In the genomic region with DNA sequence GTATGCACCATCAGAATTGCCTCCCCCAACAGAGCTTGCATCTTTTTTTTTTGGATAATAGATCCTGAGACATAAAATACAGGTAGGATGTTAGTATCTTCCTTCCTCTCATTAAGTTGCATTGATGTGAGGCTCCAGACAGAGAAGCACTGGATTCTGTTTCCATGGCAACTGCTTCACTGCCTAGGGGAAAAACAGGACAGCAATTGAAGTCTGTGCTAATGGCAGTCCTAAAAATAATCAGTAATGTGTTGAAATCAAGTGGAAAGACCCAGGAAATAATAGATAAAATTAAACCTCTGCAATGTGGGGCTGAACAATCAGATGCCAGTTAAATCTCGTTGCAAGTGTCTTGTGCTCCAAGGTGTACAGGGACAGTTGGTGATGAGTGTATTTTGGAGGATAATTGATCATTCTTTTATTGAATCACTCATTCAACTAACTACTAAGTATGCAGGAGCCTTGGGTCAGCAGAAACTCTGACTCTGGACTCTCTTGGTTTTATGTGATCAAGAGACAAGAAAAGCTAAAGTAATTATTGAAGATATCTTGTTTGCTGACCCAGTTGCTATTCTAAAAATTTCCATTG, we compare ENCODE assay signal across 13 mouse cellular contexts. TPM values are rescaled to one million over a fixed set of nuclear protein-coding genes. Genes with fewer than 3 reads are reported as not detected.
DNase-seq lines count a peak whose midpoint lies in the region; ATAC-seq and TF ChIP-seq lines count a peak whose summit lies in the region.
"Had no signal": no experiment of that assay in that cellular context is flagged by ENCODE, and none has a peak within 500 bp of the region (broad histone marks: within the 10 kb centered on the region; RNA-seq: fewer than 3 reads in every experiment).

No protein-coding gene starts in this region.

- no peak for TF ChIP-seq CTCF in left cerebral cortex, adult 2 months (IDR thresholded peaks at IDR 0.05)
- TF ChIP-seq CTCF in liver, postnatal 0 days (IDR thresholded peaks at IDR 0.05; ENCODE audit: low read depth) = no peak

- no peak overlapping the region for H3K9ac ChIP-seq in hindbrain, embryonic 16.5 days (ENCODE audit: low read depth, low read length)
- H3K9ac ChIP-seq in neural tube, embryonic 14.5 days (replicated peaks; ENCODE audit: low read depth, low read length) = no peak overlapping the region
- no peak overlapping the region for H3K9ac ChIP-seq in liver, postnatal 0 days (replicated peaks)
- H3K9ac ChIP-seq: heart, embryonic 15.5 days; liver, embryonic 12.5 days had no signal

- H3K4me2 ChIP-seq in hindbrain, embryonic 16.5 days (ENCODE audit: low read length) = no peak overlapping the region
- H3K4me2 ChIP-seq in neural tube, embryonic 14.5 days (ENCODE audit: low read depth, low read length) = no peak overlapping the region
- H3K4me2 ChIP-seq in liver, postnatal 0 days (ENCODE audit: low read depth, low read length) = no peak overlapping the region
- H3K4me2 ChIP-seq: heart, embryonic 15.5 days; liver, embryonic 12.5 days had no signal

- no peak for TF ChIP-seq EP300 in liver, postnatal 0 days (IDR thresholded peaks at IDR 0.05; ENCODE audit: low read depth)

- H3K27me3 ChIP-seq in hindbrain, embryonic 16.5 days (replicated peaks; ENCODE audit: control insufficient read depth, insufficient read depth, low read length) = no peaks in the 10 kb centered on the region
- H3K27me3 ChIP-seq in neural tube, embryonic 14.5 days (ENCODE audit: control insufficient read depth, insufficient read depth, low read length) = no peaks in the 10 kb centered on the region
- H3K27me3 ChIP-seq in liver, postnatal 0 days (ENCODE audit: insufficient read depth, low read length) = no peaks in the 10 kb centered on the region
- H3K27me3 ChIP-seq: heart, embryonic 15.5 days; liver, embryonic 12.5 days had no signal

- peaks cover 10% of the 10 kb centered on the region for H3K4me1 ChIP-seq in hindbrain, embryonic 16.5 days (ENCODE audit: control insufficient read depth, insufficient read depth, low read depth, low read length)
- peaks cover 13% of the 10 kb centered on the region; the same call in 1 of the 2 replicates for H3K4me1 ChIP-seq in neural tube, embryonic 14.5 days (ENCODE audit: control insufficient read depth, insufficient read depth, low read length)
- H3K4me1 ChIP-seq in liver, postnatal 0 days (ENCODE audit: insufficient read depth) = no peaks in the 10 kb centered on the region
- H3K4me1 ChIP-seq: heart, embryonic 15.5 days; liver, embryonic 12.5 days had no signal

- peak; percentile 59 for ATAC-seq in cerebellum, adult (ENCODE audit: insufficient number of reproducible peaks, low FRiP score, low TSS enrichment)
- peak; percentile 91 for ATAC-seq in hindbrain, embryonic 16.5 days
- ATAC-seq in neural tube, embryonic 14.5 days (ENCODE audit: low read depth) = peak; percentile 80
- no peak for ATAC-seq in liver, postnatal 0 days
- ATAC-seq: liver, embryonic 12.5 days had no signal

- DNase-seq in cerebellum, postnatal 25 days = no peak
- DNase-seq in left cerebral cortex, adult 2 months (ENCODE audit: extremely low spot score in 1 of 2, low spot score in 2 of 2) = peak in 1 of 2 experiments; percentile 40
- no peak for DNase-seq in left cerebral cortex, adult 18-20 months (ENCODE audit: low spot score in 2 of 2)
- no peak for DNase-seq in liver, postnatal 0 days
- no peak for DNase-seq in heart, postnatal 14 days
- DNase-seq: gastrocnemius, postnatal 10 days; kidney, adult 11 months had no signal

- no peak overlapping the region for H3K4me3 ChIP-seq in left cerebral cortex, adult 2 months
- no peak overlapping the region for H3K4me3 ChIP-seq in hindbrain, embryonic 16.5 days (ENCODE audit: low read length)
- no peak overlapping the region for H3K4me3 ChIP-seq in neural tube, embryonic 14.5 days (ENCODE audit: low read depth, low read length)
- H3K4me3 ChIP-seq in liver, postnatal 0 days (ENCODE audit: low read depth, low read length) = no peak overlapping the region
- H3K4me3 ChIP-seq: heart, embryonic 15.5 days; liver, embryonic 12.5 days had no signal

- no peaks in the 10 kb centered on the region for H3K9me3 ChIP-seq in hindbrain, embryonic 16.5 days (ENCODE audit: control insufficient read depth, low read length)
- H3K9me3 ChIP-seq in neural tube, embryonic 14.5 days (ENCODE audit: control insufficient read depth, low read length) = no peaks in the 10 kb centered on the region
- H3K9me3 ChIP-seq in liver, postnatal 0 days (ENCODE audit: low read length) = no peaks in the 10 kb centered on the region
- H3K9me3 ChIP-seq: heart, embryonic 15.5 days; liver, embryonic 12.5 days had no signal

- H3K27ac ChIP-seq in left cerebral cortex, adult 2 months = peak overlapping the region; percentile 84
- peak overlapping the region; percentile 86 for H3K27ac ChIP-seq in hindbrain, embryonic 16.5 days (ENCODE audit: low read depth, low read length)
- H3K27ac ChIP-seq in neural tube, embryonic 14.5 days (ENCODE audit: low read depth, low read length) = peak overlapping the region; percentile 58; the same call in 1 of the 2 replicates
- no peak overlapping the region for H3K27ac ChIP-seq in liver, postnatal 0 days (ENCODE audit: low read depth)
- H3K27ac ChIP-seq: heart, embryonic 15.5 days; liver, embryonic 12.5 days had no signal

- intact Hi-C loops in left cerebral cortex, adult 2 months (cut with DNase I) = no loop called here
- intact Hi-C loops in heart, postnatal 14 days (cut with DNase I) = no loop called here

- H3K36me3 ChIP-seq in hindbrain, embryonic 16.5 days (ENCODE audit: control insufficient read depth, insufficient read depth, low read length) = no peaks in the 10 kb centered on the region
- no peaks in the 10 kb centered on the region for H3K36me3 ChIP-seq in neural tube, embryonic 14.5 days (ENCODE audit: control insufficient read depth, insufficient read depth, low read length)
- no peaks in the 10 kb centered on the region for H3K36me3 ChIP-seq in liver, postnatal 0 days (replicated peaks; ENCODE audit: insufficient read depth, low read length)
- H3K36me3 ChIP-seq: heart, embryonic 15.5 days; liver, embryonic 12.5 days had no signal

- WGBS in hindbrain, embryonic 16.5 days = 20% methylated on average over 1 of the region's 1 CpGs
- 20% methylated on average over 1 of the region's 1 CpGs for WGBS in neural tube, embryonic 14.5 days
- 61% methylated on average over 1 of the region's 1 CpGs for WGBS in liver, postnatal 0 days (ENCODE audit: insufficient replicate concordance)

RNA-seq across cellular contexts. Expression of a gene that starts 14.6 kb away (rescaled TPM):
- 10 to 100 TPM; 10.5 to 12.0 TPM for total RNA-seq in left cerebral cortex, adult 2 months (2021)
- 10 to 100 TPM; 11.5 to 18.6 TPM for total RNA-seq in left cerebral cortex, adult 18-20 months (2021)
- 2.2 and 2.3 TPM in 2 replicates for polyA plus RNA-seq in hindbrain, embryonic 16.5 days (2015; fragmentation: Nextera tagmentation; extraction: Ambion mirVana)
- polyA plus RNA-seq in neural tube, embryonic 14.5 days (2014; fragmentation: Nextera tagmentation; extraction: Ambion mirVana) = 1.2 and 1.4 TPM in 2 replicates
- 1.2 and 2.0 TPM in 2 replicates for polyA plus RNA-seq in liver, postnatal 0 days (2015; fragmentation: Nextera tagmentation; extraction: Ambion mirVana)
- total RNA-seq in heart, postnatal 14 days (2021) = 1 to 10 TPM; 6.3 to 7.9 TPM

RNA-seq across cellular contexts. Expression of a gene that starts 17.1 kb away (rescaled TPM):
- total RNA-seq in left cerebral cortex, adult 2 months (2021) = 1 to 10 TPM; 7.3 to 8.5 TPM
- total RNA-seq in left cerebral cortex, adult 18-20 months (2021) = 1 to 10 TPM; 4.2 to 7.1 TPM
- polyA plus RNA-seq in hindbrain, embryonic 16.5 days (2015; fragmentation: Nextera tagmentation; extraction: Ambion mirVana) = 2.7 and 4.4 TPM in 2 replicates
- 2.0 and 4.9 TPM in 2 replicates for polyA plus RNA-seq in neural tube, embryonic 14.5 days (2014; fragmentation: Nextera tagmentation; extraction: Ambion mirVana)
- polyA plus RNA-seq in liver, postnatal 0 days (2015; fragmentation: Nextera tagmentation; extraction: Ambion mirVana) = 0.35 and 0.47 TPM in 2 replicates
- total RNA-seq in heart, postnatal 14 days (2021) = 10 to 100 TPM; 28.8 to 42.7 TPM
- total RNA-seq: neutrophil, adult 5-6 weeks had no signal
